8 mouse cellular contexts compared by ENCODE assay signal in genomic region chr3:115793344-115794059, GRCm38 (mm10).
DNase-seq lines count a peak whose midpoint lies in the region; ATAC-seq lines count a peak whose summit lies in the region.
"Had no signal": no experiment of that assay in that cellular context is flagged by ENCODE, and none has a peak within 500 bp of the region (broad histone marks: within the 10 kb centered on the region; RNA-seq: fewer than 3 reads in every experiment).

No protein-coding gene starts in this region.

- H3K9ac ChIP-seq in kidney, embryonic 14.5 days (ENCODE audit: low read depth, low read length), result no peak overlapping the region
- H3K9ac ChIP-seq: embryonic facial prominence, embryonic 15.5 days had no signal

- H3K27me3 ChIP-seq in kidney, embryonic 14.5 days (ENCODE audit: control insufficient read depth, insufficient read depth, low read length), result no peaks in the 10 kb centered on the region
- H3K27me3 ChIP-seq: embryonic facial prominence, embryonic 15.5 days had no signal

- no peak overlapping the region for H3K27ac ChIP-seq in kidney, embryonic 14.5 days (ENCODE audit: low read depth, low read length)
- H3K27ac ChIP-seq: embryonic facial prominence, embryonic 15.5 days had no signal

- no peaks in the 10 kb centered on the region for H3K9me3 ChIP-seq in kidney, embryonic 14.5 days (ENCODE audit: control insufficient read depth, low read length)
- H3K9me3 ChIP-seq: embryonic facial prominence, embryonic 15.5 days had no signal

- H3K4me1 ChIP-seq in kidney, embryonic 14.5 days (ENCODE audit: control insufficient read depth, insufficient read depth, low read length), result 0 out of 2 replicates have a peak, but pooled peaks cover 4% of the 10 kb centered on the region

- 40% methylated on average over 12 of the region's 12 CpGs for WGBS in kidney, embryonic 14.5 days

- H3K4me2 ChIP-seq in kidney, embryonic 14.5 days (replicated peaks; ENCODE audit: low read depth, low read length), result no peak overlapping the region; the same call in 1 of the 2 replicates
- H3K4me2 ChIP-seq: embryonic facial prominence, embryonic 15.5 days had no signal

- H3K36me3 ChIP-seq in kidney, embryonic 14.5 days (ENCODE audit: control insufficient read depth, insufficient read depth, low read length), result no peaks in the 10 kb centered on the region
- H3K36me3 ChIP-seq: embryonic facial prominence, embryonic 15.5 days had no signal

- ATAC-seq in kidney, embryonic 14.5 days (ENCODE audit: low FRiP score, low TSS enrichment), result peak; percentile 76; the same call in 1 of the 2 replicates

- peak; percentile 3 for DNase-seq in urinary bladder, postnatal 14 days (ENCODE audit: low spot score)
- no peak for DNase-seq in urinary bladder, postnatal 10 days (ENCODE audit: low spot score)
- peak; percentile 71 for DNase-seq in heart, adult 8-10 months (ENCODE audit: low spot score)
- DNase-seq in lung, postnatal 36 days, result peak; percentile 86
- peak; percentile 44 for DNase-seq in thymus, postnatal 14 days
- DNase-seq in left cerebral cortex, adult 8-10 months (ENCODE audit: low spot score in 2 of 2), result no peak

- H3K4me3 ChIP-seq in kidney, embryonic 14.5 days (ENCODE audit: low read length), result no peak overlapping the region
- H3K4me3 ChIP-seq: embryonic facial prominence, embryonic 15.5 days had no signal

Comparison
In these comparisons a context has a peak if more than half of its experiments do, and no peak if none do; other contexts are left out.
1. DNase-seq: peak in urinary bladder, postnatal 14 days (single experiment), heart, adult 8-10 months (single experiment), lung, postnatal 36 days (single experiment) and thymus, postnatal 14 days (single experiment); none in urinary bladder, postnatal 10 days (single experiment) and left cerebral cortex, adult 8-10 months (0 of 2).